Mouse (Mus musculus) right cerebral cortex, adult 18-20 months (tissue): ENCODE results near the gene Cnot6l.

ENCODE experiments used
- DNase-seq: peaks from one replicate; pipeline ENCODE4 v3.0.0; 2022; ENCODE audit warnings: mixed read lengths

Cnot6l gene

DNA sequence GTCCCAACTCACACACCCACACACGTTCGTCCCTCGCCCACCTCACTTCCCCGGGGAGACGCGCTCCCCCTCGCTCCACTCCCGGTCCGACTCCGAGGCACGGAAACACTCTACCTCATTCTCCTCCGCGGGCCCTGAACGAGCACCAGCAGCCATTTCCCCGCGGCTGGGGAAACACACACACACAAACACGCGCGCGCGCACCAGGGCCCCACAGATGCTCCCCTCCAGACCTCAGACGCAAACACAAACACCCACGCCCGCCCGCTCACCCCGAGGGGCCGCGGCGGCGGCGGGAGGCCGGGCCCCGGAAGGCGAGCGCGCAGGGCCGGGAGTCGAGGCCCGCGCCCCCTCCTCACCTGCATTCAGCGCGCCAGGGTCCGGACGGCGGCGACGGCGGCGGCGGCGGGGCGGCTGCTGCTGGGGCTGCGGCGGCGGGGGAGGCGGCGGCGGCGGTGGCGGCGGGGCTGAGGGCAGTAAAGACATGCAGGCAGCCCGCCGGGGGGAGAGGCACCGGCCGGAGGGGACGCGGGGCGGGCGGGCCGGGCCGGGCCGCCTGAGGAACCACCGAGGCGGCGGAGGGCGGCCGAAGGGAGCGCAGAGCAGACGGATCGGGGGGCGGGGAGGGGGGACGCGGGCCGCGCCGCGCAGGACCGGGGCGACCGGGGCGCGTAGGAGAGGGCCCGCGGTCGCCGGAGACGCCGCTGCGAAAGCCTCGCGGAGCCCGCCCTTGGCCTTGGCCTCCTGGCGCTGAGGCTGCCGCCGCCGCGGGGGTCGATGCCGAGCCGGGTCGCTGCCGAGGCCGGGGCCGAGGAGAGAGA lies 2.2 kb downstream of the Cnot6l start:
- DNase-seq = peak; percentile 68

DNA sequence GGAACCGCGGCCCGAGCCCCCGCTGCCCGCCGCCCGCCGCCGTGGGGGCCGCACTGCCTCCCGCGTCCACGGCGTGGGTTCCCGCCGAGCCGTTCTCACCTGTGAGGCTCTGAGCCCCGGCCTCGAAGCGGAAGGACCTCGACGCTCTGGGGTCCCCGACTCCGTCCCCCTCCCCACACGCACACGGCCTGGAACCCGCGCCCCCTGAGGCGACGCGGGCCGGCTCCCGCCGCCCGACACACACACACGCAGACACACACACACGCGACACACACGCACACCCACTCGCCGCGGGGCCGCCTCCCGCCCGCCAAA lies 2.8 kb downstream of the Cnot6l start:
- no peak for DNase-seq

DNA sequence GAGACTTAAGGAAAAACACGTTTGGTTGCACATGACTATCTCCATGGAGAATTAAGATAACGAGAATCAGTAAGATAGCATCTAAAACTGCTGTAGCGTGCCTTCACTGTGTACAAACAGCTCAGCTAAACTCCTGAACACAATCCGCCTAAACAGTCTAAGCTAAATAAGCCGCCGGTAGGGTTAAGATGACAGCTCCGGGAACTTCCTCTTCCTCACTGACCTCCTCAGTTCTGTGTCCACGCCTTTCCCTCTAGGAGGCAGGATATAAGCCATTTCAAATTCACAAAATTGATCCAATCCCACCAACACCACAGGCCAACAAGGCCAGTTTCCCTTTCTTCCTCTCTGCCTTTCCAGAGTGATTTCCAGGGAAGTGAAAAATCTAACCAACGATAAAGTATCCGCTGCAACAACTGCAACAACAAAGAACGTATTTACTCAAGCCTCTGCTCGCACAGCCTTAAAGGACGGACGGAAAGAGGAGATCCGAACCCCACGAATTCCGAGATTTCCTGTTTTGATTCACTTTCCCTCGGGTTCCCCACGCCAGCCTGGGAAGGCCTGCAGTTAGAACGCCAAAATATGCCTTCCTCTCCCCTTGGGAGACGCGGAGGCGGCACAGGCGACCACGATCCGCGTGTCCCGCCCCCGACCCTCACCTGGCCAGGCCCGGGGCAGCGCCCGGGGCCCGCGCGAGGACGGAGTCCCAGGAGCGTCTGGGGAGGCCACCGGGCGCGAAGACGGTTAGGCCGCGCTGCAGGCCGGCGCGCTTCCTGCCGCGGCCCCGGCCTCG lies 3.3 kb downstream of the Cnot6l start:
- DNase-seq = peak; percentile 35

DNA sequence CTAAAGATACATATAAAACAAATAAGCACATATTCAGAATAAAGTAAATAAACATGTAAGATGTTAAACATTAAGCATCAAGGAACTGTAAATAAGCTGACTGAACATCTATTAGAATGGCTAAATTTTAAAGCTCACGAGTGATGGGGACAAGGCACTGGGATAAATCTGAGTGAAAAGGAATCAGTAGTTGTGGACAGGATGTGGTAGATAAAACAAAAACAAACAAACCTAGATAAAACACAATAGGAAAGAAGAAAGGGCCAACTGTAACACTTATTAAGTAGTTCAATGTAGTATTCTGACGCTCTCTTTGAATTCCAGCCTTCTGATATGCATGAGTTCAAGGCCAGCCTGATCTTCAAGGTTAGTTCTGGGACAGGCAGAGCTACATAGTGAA lies 21.6 kb downstream of the Cnot6l start:
- DNase-seq = no peak

DNA sequence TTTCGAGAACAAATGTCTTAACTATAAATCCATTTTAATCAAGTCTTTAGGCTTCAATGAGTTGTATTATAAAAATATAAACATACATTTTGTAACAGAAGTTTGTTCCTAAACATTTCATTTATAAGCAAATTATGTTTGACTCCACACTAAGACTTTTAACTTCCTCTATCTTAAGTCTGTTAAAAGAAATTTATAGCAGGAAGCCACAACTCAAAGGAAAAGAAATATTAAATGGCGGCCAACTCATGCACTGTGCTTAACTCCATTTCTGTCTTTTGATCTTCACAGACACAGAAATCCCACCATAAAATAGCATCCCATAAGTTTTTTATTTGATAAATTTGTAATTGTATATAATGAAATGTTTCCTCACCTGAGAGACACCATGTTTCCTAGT lies 33.3 kb downstream of the Cnot6l start:
- no peak for DNase-seq

DNA sequence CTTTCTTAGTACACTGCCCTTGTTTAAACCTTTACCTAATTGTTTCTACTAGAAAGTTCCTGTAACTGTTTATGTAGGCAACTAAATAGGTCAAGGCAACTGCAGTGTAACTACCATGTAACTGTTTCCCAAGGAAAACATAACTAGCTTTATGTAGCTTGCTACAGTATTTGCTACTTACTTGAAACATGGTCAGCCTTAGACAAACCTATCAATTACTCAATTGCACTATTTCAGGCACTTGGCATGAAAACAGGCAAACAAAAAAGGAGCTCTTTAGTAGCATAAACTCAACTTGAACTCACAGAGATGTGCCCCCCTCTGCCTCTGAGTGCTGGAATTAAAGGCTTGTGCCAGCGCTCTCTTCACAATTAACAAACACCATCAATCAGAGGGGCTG lies 37.1 kb downstream of the Cnot6l start:
- DNase-seq = no peak

DNA sequence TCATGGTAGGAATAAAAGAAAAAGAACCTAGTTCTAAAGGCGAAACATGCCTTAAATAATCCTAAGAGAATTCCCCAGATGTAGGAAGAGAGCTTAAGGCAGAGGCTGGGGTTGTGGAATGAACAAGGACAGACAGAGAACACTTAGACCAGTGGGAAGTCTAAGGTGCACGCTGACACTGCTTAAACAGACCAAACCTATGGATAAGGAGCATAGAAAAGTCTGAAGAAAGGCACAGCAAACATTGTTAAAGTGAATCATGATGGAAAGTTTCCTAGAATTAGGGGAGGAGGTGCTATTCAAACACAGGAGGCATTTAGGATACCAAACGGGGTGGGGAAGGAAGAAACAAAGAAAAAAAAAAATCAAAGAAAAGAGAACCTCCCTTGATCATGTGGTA lies 49.0 kb downstream of the Cnot6l start:
- DNase-seq = no peak

DNA sequence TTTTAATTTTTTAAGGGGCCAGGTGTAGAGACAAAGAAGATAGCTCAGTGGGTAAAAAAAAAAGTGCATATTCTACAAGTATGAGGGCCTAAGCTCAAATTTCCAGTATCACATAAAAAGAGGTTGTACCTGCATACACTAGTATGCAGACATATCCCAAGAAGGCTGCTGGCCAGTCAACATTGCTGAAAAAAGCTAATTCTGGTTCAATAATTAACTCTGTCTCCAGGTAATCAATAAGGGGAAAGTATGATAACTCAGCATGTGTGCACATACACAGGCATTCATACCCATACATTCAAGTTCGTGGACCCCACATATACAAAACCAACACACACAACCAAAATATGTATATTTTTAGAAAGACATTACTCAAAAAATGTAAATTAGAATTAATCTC lies 59.3 kb downstream of the Cnot6l start:
- DNase-seq = no peak

DNA sequence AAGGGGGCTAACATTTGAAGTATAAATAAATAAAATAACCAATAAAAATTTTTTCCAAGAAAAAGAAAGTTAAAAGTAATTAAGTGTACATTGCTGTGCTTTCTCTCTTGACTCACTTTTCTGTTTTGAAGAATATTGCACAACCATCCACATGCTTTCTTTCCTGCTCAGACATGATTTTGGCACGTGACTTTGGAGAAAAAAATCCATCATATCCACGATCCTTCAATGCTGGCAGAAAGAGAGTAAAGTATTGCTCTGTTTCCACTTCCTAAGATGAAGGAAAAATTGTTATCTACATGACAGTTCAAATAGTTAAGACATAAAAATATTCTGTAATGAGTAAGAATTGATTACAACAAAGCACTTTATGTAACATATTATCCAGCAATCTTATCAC lies 72.5 kb downstream of the Cnot6l start:
- DNase-seq = no peak

DNA sequence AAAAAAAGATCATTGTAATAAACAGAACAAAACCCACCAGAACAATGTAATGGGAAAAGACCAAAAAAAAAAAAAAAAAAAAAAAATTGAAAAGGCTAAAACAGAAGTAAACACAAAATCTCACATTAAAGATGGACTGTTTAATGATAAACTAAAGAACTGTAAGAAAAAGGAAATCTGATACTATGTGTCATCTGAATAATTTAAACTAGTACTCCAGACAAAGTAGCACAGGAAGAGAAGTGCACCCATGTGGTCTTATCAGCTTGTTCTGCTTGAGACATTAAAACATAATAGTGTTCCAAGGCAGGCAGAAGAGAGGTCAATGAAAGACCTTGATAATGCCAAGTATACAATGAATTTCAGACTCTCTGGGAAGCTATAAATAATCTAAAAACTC lies 78.6 kb downstream of the Cnot6l start:
- no peak for DNase-seq

DNA sequence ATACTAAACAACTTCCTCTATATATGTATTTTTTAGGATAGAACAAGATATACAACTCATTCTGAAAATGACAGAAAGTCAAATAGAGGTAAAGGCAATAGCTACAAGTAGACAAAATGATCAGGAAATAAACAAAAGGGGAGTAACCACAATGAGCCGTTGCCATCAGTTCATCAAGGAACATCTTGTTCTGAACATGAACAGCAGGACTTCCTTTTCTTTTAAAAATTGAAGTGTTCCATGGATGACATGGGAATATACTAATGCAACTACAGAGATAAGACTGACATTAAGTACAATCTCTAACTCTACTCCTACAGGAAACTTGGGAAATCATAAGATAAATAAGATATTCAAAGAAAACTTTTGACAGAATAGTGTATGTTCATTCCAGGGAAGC lies 84.9 kb downstream of the Cnot6l start:
- no peak for DNase-seq

DNA sequence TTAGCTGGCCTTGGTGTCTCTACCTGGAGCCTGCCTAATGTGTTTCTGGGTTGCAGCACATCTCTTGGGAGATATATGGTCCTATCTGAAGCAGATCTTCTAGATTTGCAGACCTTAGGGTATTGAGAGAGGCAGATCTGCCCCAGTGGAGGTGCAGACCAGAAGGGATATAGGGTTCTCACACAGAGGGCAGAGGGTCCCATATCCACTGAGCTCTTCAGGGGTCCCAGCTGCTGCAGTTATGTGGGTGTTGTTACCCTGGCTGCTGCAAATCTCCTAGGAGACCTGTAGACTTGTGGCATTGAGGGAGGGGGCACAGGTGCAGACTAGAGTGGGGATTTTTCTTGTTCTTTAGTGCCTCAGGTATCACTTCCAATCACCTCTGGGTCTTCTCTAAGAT lies 98.4 kb downstream of the Cnot6l start:
- no peak for DNase-seq

DNA sequence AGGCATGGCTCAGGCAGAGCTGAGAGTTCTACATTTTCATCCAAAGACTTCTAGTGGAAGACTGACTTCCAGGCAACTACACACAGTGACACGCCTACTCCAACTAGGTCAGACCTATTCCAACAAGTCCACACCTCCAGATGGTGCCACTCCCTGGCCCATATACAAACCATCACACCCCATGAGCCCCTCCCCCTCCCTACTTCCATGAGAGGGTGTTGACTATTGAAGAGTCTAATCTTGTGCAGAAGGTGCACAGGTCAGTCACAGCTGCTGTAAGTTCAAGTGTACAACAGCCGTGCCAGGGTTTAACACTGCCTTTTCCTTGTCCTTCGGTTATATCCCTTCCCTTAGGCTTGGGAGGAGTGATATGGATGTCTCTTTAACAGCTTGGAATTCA lies 121.5 kb downstream of the Cnot6l start:
- DNase-seq = no peak

DNA sequence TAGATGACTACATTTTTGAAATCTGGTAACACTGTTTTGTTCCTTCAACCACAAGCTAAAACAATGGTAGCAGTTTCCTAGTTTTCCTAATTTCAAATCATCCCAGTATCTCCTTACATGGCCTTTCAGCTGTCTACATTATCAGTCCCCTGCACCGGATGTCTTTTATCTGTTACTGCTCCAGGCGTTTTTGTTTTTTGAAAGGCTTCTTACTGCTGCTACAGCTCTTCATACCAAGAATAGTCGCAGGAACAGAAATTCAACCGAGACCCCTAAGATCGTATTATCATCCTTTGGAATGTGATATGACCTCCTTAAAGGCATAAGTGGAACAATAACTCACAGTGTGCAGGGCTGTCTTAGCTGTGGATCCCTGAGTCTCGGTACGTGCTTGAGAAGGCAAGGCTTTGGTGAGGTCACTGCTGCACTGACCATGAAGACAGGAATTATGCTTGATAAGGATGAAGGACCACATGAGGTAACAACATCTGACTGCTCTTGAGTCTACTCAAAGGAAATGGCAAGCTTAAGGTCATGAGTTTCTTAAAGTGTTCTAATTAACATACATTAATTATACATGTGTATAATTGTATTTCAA lies 122.4 kb downstream of the Cnot6l start:
- no peak for DNase-seq

DNA sequence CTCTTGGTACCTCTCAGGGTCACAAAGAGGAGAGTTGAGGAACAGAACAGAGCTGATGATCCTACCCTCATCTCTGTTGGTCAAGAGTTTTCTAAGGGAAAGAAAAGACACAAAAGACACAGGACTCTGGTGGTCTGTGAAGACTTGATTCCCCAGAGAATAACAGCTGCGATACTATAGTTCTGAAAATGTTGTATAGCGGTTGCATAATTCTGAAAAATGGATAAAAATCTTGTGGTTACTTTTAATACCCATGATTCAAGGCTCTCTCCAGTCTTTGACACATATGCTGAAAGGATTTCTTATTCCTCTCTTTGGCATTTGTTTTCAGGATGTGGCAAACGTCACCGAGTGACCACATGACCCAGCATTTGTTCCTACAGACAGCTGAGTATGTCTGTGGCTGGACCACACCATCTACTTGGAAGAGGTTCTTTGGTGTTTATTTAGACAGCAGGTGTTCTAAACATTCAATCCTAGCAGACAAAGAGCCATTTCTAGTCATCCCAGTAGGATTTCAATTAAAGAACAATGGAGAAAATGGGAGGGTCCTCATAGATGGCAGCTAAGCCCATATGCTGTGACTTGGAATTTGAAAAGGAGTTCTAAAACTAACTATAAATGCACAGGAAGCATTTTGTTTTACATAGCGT lies 124.7 kb downstream of the Cnot6l start:
- DNase-seq = no peak

DNA sequence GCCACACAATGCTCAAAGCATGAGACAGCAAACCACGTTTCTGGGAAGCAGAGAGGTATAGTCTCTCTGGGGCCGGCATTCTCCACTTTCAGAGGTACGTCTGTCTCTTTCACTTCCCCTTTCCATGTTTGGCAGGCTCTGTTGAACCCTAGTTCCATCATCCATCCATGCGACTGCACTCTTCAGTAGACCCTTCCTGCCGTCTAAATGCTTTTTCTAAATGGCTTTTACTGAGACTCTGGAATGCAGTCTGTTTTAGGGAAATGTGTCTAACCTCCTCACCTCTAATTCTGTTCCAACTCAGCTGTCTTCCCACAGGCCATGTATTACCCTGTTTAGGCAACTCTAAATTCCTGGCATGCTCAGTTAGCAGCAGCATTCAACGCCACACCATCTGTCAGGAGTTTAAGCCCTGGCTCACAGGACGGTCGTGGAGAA lies 126.3 kb downstream of the Cnot6l start:
- no peak for DNase-seq

DNA sequence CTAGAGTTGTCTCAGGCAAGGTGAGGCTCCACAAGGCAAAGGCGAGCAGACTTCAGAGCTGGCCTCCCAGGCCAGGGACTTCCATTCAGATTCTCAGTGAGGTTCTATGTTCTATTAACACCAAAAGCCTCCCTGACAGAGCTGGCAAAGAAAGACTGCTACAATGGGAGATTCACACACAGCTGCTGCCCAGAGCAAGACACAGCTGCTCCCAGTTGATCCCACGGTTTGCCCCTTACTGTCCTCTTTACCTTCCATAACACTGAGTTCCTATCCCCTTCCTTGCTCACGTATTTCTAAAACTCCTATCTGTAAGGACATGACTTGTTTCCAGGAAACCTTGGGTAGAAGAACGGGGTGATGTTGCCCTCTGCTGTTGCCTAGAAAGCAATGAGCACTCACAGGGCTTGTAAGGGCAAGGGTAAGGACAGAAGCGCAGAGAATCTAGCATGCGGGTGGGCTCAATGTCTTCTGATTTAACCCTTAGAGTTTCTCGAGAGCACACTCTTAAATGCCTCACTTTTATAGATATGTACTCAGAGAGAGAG lies 127.8 kb downstream of the Cnot6l start:
- DNase-seq = no peak

DNA sequence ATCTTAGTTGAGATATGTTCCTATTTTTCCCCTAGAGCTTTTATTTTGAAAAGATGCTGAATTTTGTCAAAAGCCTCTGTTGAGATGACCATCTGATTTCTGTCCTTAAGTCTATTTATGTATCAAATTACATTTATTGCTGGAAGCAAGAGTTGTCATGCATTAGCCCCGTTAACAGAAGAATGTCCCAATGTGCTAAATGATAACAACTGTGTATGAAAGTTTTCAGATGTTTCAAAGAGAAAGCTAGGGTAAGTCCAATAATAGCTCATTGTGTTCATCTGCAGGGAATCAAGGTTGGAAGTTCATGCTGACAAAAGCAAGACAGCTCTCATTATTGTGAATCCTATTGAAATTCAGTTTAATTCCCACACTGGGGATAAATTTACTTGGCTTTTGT lies 129.9 kb downstream of the Cnot6l start:
- DNase-seq = no peak

DNA sequence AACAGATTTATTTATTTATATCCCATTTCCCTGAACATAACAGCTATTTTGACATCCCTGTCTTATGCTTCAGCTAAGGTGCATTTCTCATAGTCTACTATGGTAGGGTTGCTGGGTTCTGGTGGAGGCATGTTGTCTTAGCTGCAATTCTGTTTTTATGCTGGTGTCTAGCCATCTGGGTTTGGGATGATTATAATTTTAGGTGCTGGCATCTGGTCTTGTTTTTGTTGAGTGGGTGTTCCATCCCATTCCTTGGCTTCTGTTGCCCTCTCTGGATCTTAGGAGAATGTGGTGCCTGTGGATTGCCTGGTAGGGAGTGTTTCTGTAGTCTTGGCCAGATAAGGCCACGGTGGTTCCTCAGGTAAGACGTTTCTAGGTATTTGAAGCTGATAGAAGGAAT lies 134.2 kb downstream of the Cnot6l start:
- peak; percentile 29 for DNase-seq
